Mouse (Mus musculus) cerebellum, adult 2 months (tissue): ENCODE data around the gene Numb. TPM values are rescaled to one million over a fixed set of nuclear protein-coding genes. Genes with fewer than 3 reads are reported as not detected.
"Not testable (repeated sequence)": the region's sequence is repeated elsewhere in the genome, so short reads cannot be mapped to it uniquely, and the experiment has no call there.

Experiments used
- DNase-seq, 2 experiments: peaks; one replicate each; pipeline ENCODE4 v3.0.0; 2021
- H3K27ac ChIP-seq: fragments of 200-500 bp; 2 replicates; pipeline ENCODE4 v1.5.1; 2012; ENCODE audit warnings: low read length, control low read depth, inconsistent platforms; ENCODE audit not compliant: insufficient read depth
- H3K27me3 ChIP-seq: fragments of 200-500 bp; 2 replicates; pipeline ENCODE4 v1.6.1; 2012; ENCODE audit warnings: inconsistent platforms, mild to moderate bottlenecking, low read length, moderate library complexity; ENCODE audit not compliant: control insufficient read depth, insufficient read depth
- H3K4me1 ChIP-seq: fragments of 200-500 bp; 2 replicates; pipeline ENCODE4 v1.6.1; 2011; ENCODE audit warnings: low read length; ENCODE audit not compliant: control insufficient read depth, insufficient read depth
- H3K4me3 ChIP-seq: fragments of 200-500 bp; replicated peaks from 2 replicates; pipeline ENCODE3; 2011; ENCODE audit warnings: mild to moderate bottlenecking, low read depth, low read length, control low read depth; ENCODE audit not compliant: insufficient read depth
- CTCF ChIP-seq: fragments of 200-500 bp; IDR thresholded peaks from 2 replicates; pipeline ENCODE4 v1.5.1; 2011; ENCODE audit warnings: low read depth, mild to moderate bottlenecking, control low read depth, low read length, moderate library complexity, borderline replicate concordance; ENCODE audit not compliant: insufficient read depth
- POLR2A ChIP-seq: fragments of 200-500 bp; IDR thresholded peaks from 2 replicates; pipeline ENCODE4 v1.6.1; 2011; ENCODE audit warnings: low read length, control low read depth, borderline replicate concordance; ENCODE audit not compliant: insufficient read depth
- WGBS: fragments of 180-500 bp; shearing (Covaris S2); methylation state at CpG from one replicate; pipeline ENCODE4 v1.1.7; 2018; 5-methylcytosine and 5-hydroxymethylcytosine counted together
- polyA plus RNA-seq: library from polyadenylated mRNA; depleted of rRNA; stranded (reverse); fragments of >200 nt; gene quantifications from 2 replicates; pipeline ENCODE4 v1.2.3, GENCODE M21; 2012

Numb gene
- polyA plus RNA-seq, 1 experiment, result 54.5 TPM

- H3K27ac ChIP-seq, result no peak overlapping the region
- no peak overlapping the region for H3K4me3 ChIP-seq
- H3K27me3 ChIP-seq, result no peaks in the 10 kb centered on the region
- 21% methylated on average over 9 of the region's 9 CpGs for WGBS
- DNase-seq, result peak; percentile 52 to 70
- TF ChIP-seq POLR2A (no peak), CTCF (no peak)
- peaks cover 18% of the 10 kb centered on the region for H3K4me1 ChIP-seq
Measured at GRCm38 (mm10) chr12:83916884-83917283, 4.8 kb downstream of the Numb start.

GRCm38 (mm10) chr12:83914797-83915196, 6.9 kb downstream of the Numb start:
- TF ChIP-seq POLR2A (no peak), CTCF (no peak)
- peak overlapping the region; percentile 72 for H3K27ac ChIP-seq
- WGBS, result 60% methylated on average over 1 of the region's 1 CpGs
- H3K27me3 ChIP-seq, result no peaks in the 10 kb centered on the region
- H3K4me3 ChIP-seq, result no peak overlapping the region
- no peak for DNase-seq
- H3K4me1 ChIP-seq, result peaks cover 18% of the 10 kb centered on the region

GRCm38 (mm10) chr12:83914202-83914740, 7.5 kb downstream of the Numb start:
- Histone ChIP-seq H3K27ac (peak overlapping the region; percentile 72), H3K27me3 (no peaks in the 10 kb centered on the region), H3K4me3 (no peak overlapping the region), H3K4me1 (peaks cover 18% of the 10 kb centered on the region)
- TF ChIP-seq POLR2A (no peak), CTCF (no peak)
- DNase-seq, result peak; percentile 69 to 88
- WGBS, result 13% methylated on average over 4 of the region's 4 CpGs

- Histone ChIP-seq H3K4me1 (peaks cover 14% of the 10 kb centered on the region), H3K4me3 (no peak overlapping the region), H3K27me3 (no peaks in the 10 kb centered on the region), H3K27ac (no peak overlapping the region)
- WGBS, result 98% methylated on average over 2 of the region's 2 CpGs
- no peak for TF ChIP-seq CTCF
- TF ChIP-seq POLR2A, result no peak
- no peak for DNase-seq
Measured at GRCm38 (mm10) chr12:83910451-83910850, 11.3 kb downstream of the Numb start.

GRCm38 (mm10) chr12:83892926-83893325, 28.8 kb downstream of the Numb start:
- no peaks in the 10 kb centered on the region for H3K27me3 ChIP-seq
- H3K27ac ChIP-seq, result no peak overlapping the region
- DNase-seq, result no peak
- 0 out of 2 replicates have a peak, but pooled peaks cover 3% of the 10 kb centered on the region for H3K4me1 ChIP-seq
- TF ChIP-seq POLR2A (no peak), CTCF (no peak)
- 87% methylated on average over 1 of the region's 1 CpGs for WGBS
- no peak overlapping the region for H3K4me3 ChIP-seq

- TF ChIP-seq POLR2A (no peak), CTCF (no peak)
- 87% methylated on average over 2 of the region's 2 CpGs for WGBS
- DNase-seq, result no peak
- Histone ChIP-seq H3K27ac (no peak overlapping the region), H3K27me3 (no peaks in the 10 kb centered on the region), H3K4me1 (peaks cover 9% of the 10 kb centered on the region), H3K4me3 (no peak overlapping the region)
Measured at GRCm38 (mm10) chr12:83891278-83891677, 30.5 kb downstream of the Numb start.

GRCm38 (mm10) chr12:83889128-83889527, 32.6 kb downstream of the Numb start:
- no peak for DNase-seq
- H3K4me3 ChIP-seq, result no peak overlapping the region
- TF ChIP-seq POLR2A (no peak), CTCF (no peak)
- no peak overlapping the region for H3K27ac ChIP-seq
- 97% methylated on average over 1 of the region's 1 CpGs for WGBS
- H3K27me3 ChIP-seq, result no peaks in the 10 kb centered on the region
- peaks cover 19% of the 10 kb centered on the region for H3K4me1 ChIP-seq

- TF ChIP-seq POLR2A (no peak), CTCF (no peak)
- Histone ChIP-seq H3K27ac (peak overlapping the region; percentile 81), H3K4me1 (peaks cover 19% of the 10 kb centered on the region), H3K4me3 (no peak overlapping the region), H3K27me3 (no peaks in the 10 kb centered on the region)
- peak; percentile 57 to 72 for DNase-seq
- WGBS, result 45% methylated on average over 7 of the region's 7 CpGs
Measured at GRCm38 (mm10) chr12:83885516-83886285, 36.0 kb downstream of the Numb start.

GRCm38 (mm10) chr12:83885065-83885464, 36.7 kb downstream of the Numb start:
- not testable (repeated sequence) for H3K4me3 ChIP-seq, DNase-seq, H3K27me3 ChIP-seq
- peak overlapping the region; percentile 4; the same call in 1 of the 2 replicates for H3K27ac ChIP-seq
- 98% methylated on average over 5 of the region's 5 CpGs for WGBS
- H3K4me1 ChIP-seq, result peaks cover 19% of the 10 kb centered on the region
